Mouse (Mus musculus) left cerebral cortex, adult 18-20 months (tissue): ENCODE measurements at regions not wholly inside any gene's neighbourhood (a gene's known extent, or its start where the extent isn't known, plus 50 kb on each side); places are given as distances from the start of the nearest gene placed in this dataset.

Experiments
- DNase-seq, 2 experiments: peaks; one replicate each; pipeline ENCODE4 v3.0.0; 2021 to 2022; ENCODE audit warnings: low spot score in 2 of 2, mixed read lengths in 1 of 2

DNA sequence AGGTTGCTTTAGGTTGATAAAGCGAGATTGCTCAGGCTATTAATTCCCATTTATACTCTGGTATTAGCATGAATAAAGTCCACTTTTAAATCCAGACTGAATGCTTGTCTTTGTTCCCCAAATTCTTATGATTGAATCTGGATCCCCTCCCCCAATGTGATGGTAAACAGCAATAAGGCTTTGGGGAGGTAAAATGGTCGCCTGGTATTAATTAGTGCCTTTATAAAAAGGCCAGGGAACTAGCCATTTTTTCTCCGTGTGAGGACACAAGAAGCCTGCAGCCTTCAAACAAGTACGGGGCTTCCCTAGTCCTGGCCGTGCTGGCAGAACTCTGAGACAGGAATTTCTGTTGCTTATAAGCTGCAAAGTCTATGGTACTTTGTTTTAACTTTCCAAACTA lies 81.1 kb upstream of the Igfbp7 start:
- no peak for DNase-seq

DNA sequence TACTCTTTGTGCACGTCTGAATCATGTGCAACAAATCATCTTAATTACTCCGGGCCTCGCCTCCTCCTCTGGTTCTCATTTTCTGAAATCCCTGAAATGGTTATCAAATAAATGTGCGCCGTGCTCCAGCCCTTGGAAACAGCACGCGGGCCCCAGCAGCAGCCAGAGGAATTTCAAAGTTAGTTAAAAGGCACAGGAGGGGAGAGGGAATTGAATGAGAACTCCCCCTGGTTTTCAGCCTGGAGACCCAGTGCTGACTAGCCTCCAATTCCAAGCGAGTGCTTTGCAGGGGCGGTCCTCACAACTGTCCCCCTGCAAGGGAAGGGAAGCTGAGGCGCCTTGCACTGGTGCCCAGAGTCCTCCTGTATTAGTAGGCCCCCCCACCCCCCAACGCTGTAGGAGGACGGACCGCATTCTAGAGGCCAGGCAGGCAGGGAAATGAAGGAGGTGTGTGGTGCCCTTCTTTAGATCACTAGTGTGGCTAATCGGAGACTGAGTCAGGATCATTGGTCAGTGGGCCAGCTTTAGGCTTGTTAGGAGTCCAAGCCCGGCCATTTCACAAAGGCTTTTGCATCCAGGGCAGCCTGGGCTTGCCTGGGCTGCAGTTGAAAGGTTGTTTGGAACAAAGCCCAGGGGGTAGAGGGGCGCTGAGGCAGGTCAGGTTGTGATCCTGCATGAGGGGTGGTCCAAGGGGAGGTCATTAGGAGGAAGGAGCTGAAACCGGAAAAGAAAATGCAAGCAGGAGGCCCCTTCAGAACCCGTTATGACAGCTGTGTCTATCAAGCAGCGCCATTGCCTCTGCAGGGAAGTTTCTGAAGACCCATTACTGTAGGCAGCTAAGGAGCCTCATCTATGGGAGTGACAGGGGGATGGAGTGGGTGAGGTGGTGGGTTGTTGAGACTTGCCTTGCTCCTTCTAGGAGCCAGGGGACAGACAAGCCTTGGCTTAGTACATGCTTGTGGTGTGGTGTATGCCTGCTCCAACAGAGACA lies 80.3 kb upstream of the Igfbp7 start:
- peak in 1 of 2 experiments; percentile 12 for DNase-seq

DNA sequence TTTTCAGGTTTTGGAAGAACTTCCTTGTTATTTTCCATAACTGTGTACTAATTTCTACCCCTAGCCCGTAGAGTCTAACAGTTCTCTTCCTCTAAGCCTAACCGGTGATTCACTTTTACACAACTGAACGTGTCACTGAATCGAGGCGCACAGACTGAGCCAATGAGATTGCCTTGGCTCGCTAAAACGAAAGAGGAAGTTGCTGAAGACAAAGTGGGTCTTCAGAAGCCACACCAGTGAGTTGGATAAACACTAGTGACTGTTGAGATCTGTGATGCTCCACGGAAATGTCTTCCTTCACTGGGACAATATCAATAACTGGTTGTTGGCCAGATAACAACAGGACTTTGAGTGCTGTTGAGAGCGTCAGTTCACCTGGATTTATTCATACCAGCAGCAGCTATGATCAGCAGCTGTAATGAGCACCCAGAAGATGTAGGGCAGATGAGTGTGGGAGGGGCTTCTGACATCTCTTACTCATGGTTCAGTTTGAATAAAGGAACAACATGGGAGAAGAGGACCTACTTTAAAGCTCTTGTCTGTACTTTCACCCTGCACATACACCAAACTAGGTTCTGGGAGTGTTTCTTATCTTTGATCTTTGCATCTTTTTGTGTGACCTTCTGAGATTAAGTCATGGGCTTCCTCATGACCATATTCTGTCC lies 75.3 kb upstream of the Igfbp7 start:
- no peak for DNase-seq

DNA sequence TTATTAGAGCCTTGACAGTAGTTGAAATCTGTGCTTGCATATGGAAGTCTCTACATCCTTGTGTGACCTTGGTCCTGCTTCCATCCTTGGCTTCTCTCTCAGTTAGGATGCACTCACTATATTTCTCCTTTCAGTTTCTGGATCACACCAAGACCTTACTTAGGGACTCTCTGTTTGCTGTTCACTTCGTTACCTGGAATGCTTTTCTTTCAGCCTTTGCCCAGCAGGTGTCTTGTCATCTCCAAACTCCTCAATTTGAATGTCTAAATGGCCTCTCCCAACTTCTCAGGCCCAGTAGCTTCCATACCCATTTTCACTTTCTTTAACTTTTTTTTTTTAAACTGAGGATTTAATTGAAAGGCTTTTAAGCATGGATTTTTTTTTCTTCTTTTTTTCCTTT lies 74.0 kb upstream of the Igfbp7 start:
- no peak for DNase-seq

DNA sequence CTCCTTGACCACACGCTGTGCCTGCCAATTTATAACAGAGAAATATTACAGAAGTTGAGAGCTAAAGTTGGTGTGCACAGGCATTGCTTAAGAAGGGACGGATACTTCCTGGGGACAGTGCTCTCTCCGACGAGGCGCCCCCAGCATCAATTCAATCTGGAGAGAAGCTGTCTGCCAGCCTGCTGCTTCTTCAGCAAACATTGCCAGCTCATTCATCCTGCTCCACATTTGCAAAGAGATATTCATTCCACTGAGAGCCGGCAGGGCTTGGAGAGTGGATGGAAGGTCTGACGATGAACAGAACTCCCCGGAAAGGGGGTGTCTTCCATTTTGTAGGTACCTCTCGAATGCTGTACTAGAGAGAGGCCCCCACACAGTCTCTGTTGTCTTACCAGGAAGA lies 70.0 kb upstream of the Igfbp7 start:
- DNase-seq = peak; percentile 25 to 37

DNA sequence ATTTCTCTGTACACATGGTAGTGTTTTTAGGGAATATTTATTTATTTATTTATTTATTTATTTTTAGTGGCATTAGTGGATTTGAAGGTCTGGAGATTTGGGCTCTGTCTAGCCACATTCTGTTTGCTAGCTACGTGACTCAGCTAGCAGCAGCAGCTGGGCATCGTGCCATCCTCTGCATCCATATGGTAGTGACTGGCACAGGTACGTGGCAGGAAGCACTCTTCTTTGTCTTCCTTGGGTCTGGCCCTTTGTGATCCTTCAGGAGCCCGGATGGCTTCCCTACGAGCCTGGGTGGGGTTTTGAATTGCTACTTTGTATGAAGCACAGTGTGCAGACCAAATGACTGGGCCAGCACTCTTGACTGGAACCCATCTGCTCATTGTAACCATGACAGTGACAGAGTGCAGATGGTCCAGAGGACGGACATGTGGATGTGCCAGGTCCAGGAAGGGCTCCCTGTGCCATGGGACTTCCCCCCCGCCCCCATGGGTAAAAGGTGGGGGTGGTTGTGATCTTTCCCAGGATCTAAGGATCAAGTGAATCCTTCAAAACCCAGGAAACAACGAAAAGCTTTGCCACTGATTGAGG lies 66.2 kb upstream of the Igfbp7 start:
- peak; percentile 51 to 56 for DNase-seq

DNA sequence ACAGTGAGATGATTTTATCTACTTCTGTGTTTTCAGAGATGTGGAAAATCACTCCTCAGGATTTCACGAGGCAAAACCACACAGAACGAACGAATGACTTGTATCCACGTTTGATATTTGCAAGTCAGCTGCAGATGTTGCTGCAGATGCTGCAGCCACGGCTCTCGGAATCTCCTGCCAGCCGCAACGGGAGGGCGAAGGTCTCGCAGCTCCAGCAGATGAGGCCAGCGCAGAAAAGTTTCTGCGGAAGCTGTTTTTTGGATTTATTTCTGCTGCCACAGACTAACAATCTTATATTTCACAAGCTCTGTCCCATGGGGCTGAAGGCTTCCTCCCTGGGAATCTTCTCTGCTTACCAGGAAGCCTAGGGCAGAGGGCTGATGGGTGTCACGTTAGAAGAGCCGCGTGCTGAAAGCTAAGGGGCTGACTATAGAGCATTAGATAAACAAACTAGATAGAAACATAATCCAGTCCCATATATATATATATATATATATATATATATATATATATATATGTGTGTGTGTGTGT lies 61.5 kb upstream of the Igfbp7 start:
- DNase-seq = no peak

DNA sequence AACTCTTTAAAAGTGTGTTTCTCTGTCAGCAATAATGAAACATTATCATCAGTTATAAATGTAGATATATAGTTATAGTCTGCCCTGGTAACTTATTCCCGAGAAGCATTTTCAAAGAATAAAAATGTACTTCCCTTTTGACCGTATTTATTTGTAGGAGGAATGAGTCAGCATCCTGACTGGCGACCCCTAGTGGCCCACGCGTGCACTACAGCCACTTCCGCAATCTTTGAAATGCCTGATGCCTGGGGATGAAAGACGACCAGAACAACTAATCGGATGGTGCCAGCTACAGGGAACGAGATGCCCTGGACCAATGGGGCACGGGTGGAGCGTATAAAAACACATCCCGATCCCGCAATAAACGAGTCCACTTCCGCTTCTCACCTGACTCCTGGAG lies 60.6 kb upstream of the Igfbp7 start:
- DNase-seq = peak; percentile 37 to 62

DNA sequence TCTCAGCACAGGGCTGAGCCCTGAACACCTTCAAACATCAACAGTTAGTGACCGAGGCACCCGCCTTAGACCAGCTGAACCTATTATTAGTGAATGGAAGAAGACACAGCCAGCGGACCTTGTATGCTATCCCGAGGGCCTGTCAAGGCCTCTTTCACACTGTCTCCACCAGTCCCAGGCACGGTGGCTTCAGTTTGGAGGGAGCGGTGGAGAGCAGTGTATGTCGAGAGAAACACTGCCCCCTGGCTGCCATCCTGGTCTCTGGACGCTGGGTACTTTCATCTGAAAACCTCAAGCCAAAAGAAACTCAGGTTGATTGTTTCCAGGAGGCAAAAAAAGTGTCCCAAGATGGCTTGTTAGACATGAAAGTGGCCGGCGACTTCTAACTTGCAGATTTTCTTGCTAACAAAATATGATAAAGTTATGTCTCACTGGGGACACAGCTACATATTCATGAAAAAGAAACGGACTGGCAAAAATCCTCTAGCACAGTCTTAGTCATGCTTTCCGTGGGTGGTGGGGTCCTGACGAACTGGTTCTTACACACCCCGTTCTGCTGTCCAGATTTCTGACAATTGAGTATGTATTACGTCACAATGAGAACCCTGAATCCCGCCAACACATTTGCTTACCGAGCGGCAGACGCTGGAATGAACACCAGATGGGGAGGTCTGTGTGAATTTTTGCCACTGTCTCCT lies 57.2 kb upstream of the Igfbp7 start:
- peak; percentile 61 to 75 for DNase-seq

DNA sequence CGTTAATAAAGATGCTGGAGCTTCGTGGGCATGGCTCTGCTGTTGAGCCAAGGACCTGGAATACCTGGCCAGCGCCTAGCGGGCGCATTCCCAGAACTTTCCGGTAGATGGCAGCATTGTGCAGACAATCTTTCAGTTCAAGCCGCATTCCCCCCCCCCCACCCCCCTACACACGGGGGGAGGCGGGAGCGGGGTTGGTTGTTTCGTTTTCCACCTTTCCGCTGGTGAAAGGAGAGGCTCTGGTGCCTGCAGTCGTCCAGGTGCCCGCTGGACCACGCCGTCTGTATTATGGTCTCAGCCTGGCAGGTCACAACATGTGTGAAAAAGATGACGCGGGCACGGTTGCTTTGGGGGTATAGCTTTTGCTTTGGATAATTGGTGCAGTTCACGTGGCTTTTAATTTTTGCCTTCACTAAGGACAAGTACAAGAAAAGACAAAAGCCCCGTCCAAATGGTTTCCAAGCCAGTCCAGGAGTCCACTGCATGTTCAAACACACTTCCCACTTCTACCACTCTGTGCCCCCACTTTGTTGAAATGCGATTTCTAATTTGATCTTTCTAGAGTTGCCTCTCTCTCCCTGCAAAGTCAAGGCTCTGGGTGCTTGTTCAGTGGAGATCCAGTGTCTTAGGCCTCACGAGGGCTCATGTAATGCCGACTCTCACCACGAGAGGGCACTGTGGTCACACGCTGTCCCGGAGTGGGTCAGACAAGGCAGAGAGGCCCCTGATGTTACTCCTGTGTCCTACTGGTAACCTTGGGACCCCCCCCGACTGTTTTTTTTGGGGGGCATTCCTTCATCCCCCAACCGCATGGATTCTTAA lies 52.3 kb upstream of the Igfbp7 start:
- DNase-seq = peak; percentile 94 to 99
